Mouse (Mus musculus): ENCODE measurements around the gene Pde8b. TPM values are rescaled to one million over a fixed set of nuclear protein-coding genes. Genes with fewer than 3 reads are reported as not detected.
"Not testable (repeated sequence)": the region's sequence is repeated elsewhere in the genome, so short reads cannot be mapped to it uniquely, and the experiment has no call there.

Pde8b gene
- total RNA-seq, 1 experiment = 0.40 TPM

DNA sequence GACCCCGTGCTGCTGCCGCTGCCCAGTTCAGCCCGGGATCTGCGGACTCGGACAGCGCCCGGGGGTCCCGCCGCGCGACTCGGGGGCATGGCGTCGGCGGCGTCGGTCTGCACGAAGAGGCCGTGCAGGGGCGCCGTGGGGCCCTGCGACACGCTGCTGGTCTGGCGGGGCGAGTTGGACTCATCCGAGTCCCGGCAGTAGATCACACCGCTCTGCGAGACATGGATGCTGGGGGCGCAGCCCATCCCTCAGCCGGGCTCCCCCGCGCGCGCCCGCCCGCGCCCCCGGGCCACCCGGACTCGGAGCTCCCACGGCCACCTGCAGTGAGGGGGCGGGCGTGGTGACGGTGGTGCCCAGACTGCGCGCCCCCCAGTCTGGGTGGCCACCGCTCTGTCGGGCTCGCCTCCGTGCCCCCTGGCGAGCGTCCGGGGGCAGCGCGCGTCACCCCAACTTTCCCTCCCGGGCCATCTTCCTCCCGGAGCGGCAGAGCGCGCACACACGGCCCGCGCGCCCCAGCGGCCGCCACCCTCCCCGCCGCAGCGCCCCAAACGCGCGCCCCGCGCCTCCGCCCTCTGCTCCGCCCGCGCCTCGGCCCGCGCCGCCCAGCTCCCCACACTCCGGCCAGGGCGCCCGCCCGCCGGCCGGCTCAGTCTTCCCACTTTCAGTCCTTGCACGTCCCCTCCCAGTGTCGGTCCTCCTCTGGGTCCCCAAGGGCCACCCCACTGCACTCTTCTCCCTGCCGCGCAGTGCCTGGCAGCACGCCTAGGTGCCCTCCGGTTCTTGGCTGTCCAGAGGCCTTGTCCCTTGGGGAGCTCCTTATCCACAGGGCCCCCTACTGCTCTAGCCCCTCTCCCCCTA is 27.3 kb downstream of the Pde8b start:
- Histone ChIP-seq H3K36me3 (ENCODE audit: control insufficient read depth, insufficient read depth, low read length, poor library complexity, severe bottlenecking) (no peaks in the 10 kb centered on the region), H3K27ac (ENCODE audit: insufficient read depth, low read depth, low read length, poor library complexity, severe bottlenecking) (no peak overlapping the region), H3K4me1 (ENCODE audit: control insufficient read depth in 2 of 2, insufficient read depth in 2 of 2, low read length in 2 of 2, poor library complexity in 1 of 2) (peaks cover 0 to 3% of the 10 kb centered on the region in 2 experiments; a peak in 1 of 4 replicates), H3K9me3 (ENCODE audit: control insufficient read depth, insufficient read depth, low read depth, low read length) (no peaks in the 10 kb centered on the region), H3K4me3 (ENCODE audit: insufficient read depth in 1 of 2, low read depth in 1 of 2, low read length in 2 of 2, poor library complexity in 1 of 2, severe bottlenecking in 1 of 2) (peak overlapping the region; percentile 68 to 93), H3K9ac (ENCODE audit: insufficient read depth, low read depth, low read length, poor library complexity, severe bottlenecking) (peak overlapping the region; percentile 75)
- TF ChIP-seq ZC3H11A (IDR thresholded peaks at IDR 0.05; ENCODE audit: borderline replicate concordance, low read depth, low read length) (no peak), ZNF384 (IDR thresholded peaks at IDR 0.05; ENCODE audit: low read depth, low read length) (no peak), CHD2 (IDR thresholded peaks at IDR 0.05; ENCODE audit: low read depth, low read length) (no peak), HCFC1 (IDR thresholded peaks at IDR 0.05; ENCODE audit: borderline replicate concordance, insufficient read depth, low read length) (no peak), MAFK (IDR thresholded peaks at IDR 0.05; ENCODE audit: insufficient read depth, low read depth, low read length) (no peak)
- no peak for DNase-seq (ENCODE audit: low read depth, low spot score)
- in situ Hi-C loops (cut with MboI; ENCODE audit: low sequenced_read_pairs in 2 of 2, unreplicated experiment in 2 of 2) = no loop called here

DNA sequence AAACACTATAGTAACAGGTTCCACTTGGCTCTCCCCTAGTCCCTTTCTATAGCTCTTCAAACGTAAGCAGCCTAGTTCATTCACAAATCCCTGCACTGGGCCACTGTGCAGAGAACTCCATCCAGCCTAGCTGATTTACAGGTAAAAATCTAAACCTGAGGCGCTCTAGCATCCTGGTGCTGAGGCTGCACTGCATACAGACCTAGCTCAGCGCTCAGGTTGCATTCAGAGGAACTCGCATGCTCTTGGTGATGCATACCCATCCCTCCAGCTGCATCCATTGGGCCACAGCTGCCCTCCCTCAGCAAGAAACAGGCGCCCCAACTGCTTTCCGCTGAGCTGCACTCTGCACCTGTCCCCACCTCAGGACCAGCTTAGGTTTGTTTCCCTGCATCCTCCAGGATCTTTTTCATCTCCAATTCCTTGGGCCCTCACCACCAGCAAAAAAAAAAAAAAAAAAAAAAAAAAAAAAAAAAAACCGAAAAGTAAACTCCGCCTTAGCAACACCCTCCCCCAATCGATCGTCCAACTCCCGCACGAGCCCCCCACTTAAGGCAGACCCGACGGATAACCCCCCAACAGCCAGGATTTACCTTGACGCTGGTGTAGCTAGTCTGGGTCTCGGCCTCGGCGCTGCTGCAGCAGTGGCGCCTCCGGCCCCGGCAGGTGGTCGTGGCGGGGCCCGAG is 28.1 kb downstream of the Pde8b start:
- Histone ChIP-seq H3K9ac (ENCODE audit: insufficient read depth, low read depth, low read length, poor library complexity, severe bottlenecking) (peak overlapping the region; percentile 75), H3K9me3 (ENCODE audit: control insufficient read depth, insufficient read depth, low read depth, low read length) (no peaks in the 10 kb centered on the region), H3K4me3 (ENCODE audit: insufficient read depth in 1 of 2, low read depth in 1 of 2, low read length in 2 of 2, poor library complexity in 1 of 2, severe bottlenecking in 1 of 2) (peak overlapping the region; percentile 68 to 93), H3K27ac (ENCODE audit: insufficient read depth, low read depth, low read length, poor library complexity, severe bottlenecking) (no peak overlapping the region), H3K4me1 (ENCODE audit: control insufficient read depth in 2 of 2, insufficient read depth in 2 of 2, low read length in 2 of 2, poor library complexity in 1 of 2) (peaks cover 0 to 3% of the 10 kb centered on the region in 2 experiments; a peak in 1 of 4 replicates), H3K36me3 (ENCODE audit: control insufficient read depth, insufficient read depth, low read length, poor library complexity, severe bottlenecking) (no peaks in the 10 kb centered on the region)
- in situ Hi-C loops (cut with MboI; ENCODE audit: low sequenced_read_pairs in 2 of 2, unreplicated experiment in 2 of 2) = no loop called here
- TF ChIP-seq ZNF384 (IDR thresholded peaks at IDR 0.05; ENCODE audit: low read depth, low read length) = peak; percentile 94
- TF ChIP-seq HCFC1 (IDR thresholded peaks at IDR 0.05; ENCODE audit: borderline replicate concordance, insufficient read depth, low read length) = no peak
- TF ChIP-seq CHD2 (IDR thresholded peaks at IDR 0.05; ENCODE audit: low read depth, low read length) = no peak
- DNase-seq (ENCODE audit: low read depth, low spot score) = no peak

DNA sequence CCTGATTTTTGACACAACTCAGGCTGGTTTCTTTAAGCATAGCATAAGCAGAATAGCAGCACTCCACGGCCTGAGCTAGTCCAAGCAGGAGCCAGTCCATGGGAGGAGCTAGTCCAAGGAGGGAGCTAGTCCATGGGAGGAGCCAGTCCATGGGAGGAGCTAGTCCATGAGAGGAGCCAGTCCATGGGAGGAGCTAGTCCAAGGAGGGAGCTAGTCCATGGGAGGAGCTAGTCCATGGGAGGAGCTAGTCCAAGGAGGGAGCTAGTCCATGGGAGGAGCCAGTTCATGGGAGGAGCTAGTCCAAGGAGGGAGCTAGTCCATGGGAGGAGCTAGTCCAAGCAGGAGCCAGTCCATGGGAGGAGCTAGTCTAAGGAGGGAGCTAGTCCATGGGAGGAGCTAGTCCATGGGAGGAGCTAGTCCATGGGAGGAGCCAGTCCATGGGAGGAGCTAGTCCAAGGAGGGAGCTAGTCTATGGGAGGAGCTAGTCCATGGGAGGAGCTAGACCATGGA is 34.4 kb downstream of the Pde8b start:
- H3K4me1 ChIP-seq (ENCODE audit: control insufficient read depth in 2 of 2, insufficient read depth in 2 of 2, low read length in 2 of 2, poor library complexity in 1 of 2); H3K27ac ChIP-seq (ENCODE audit: insufficient read depth, low read depth, low read length, poor library complexity, severe bottlenecking); H3K36me3 ChIP-seq (ENCODE audit: control insufficient read depth, insufficient read depth, low read length, poor library complexity, severe bottlenecking); in situ Hi-C loops (cut with MboI; ENCODE audit: low sequenced_read_pairs in 2 of 2, unreplicated experiment in 2 of 2); H3K9ac ChIP-seq (ENCODE audit: insufficient read depth, low read depth, low read length, poor library complexity, severe bottlenecking); H3K9me3 ChIP-seq (ENCODE audit: control insufficient read depth, insufficient read depth, low read depth, low read length): not testable (repeated sequence)
- DNase-seq (ENCODE audit: low read depth, low spot score) = peak; percentile 96
- peak overlapping the region in 1 of 2 experiments; percentile 49; a peak in 2 of 4 replicates for H3K4me3 ChIP-seq (ENCODE audit: insufficient read depth in 1 of 2, low read depth in 1 of 2, low read length in 2 of 2, poor library complexity in 1 of 2, severe bottlenecking in 1 of 2)

- DNase-seq (ENCODE audit: low read depth, low spot score) = no peak
- H3K9ac ChIP-seq (ENCODE audit: insufficient read depth, low read depth, low read length, poor library complexity, severe bottlenecking) = no peak overlapping the region
- H3K4me1 ChIP-seq (ENCODE audit: control insufficient read depth in 2 of 2, insufficient read depth in 2 of 2, low read length in 2 of 2, poor library complexity in 1 of 2) = peaks cover 3 to 6% of the 10 kb centered on the region in 2 experiments; a peak in 3 of 4 replicates
- no peak overlapping the region for H3K27ac ChIP-seq (ENCODE audit: insufficient read depth, low read depth, low read length, poor library complexity, severe bottlenecking)
- in situ Hi-C loops (cut with MboI; ENCODE audit: low sequenced_read_pairs in 2 of 2, unreplicated experiment in 2 of 2) = no loop called here
- H3K9me3 ChIP-seq (ENCODE audit: control insufficient read depth, insufficient read depth, low read depth, low read length) = no peaks in the 10 kb centered on the region
- H3K4me3 ChIP-seq (ENCODE audit: insufficient read depth in 1 of 2, low read depth in 1 of 2, low read length in 2 of 2, poor library complexity in 1 of 2, severe bottlenecking in 1 of 2) = no peak overlapping the region
- TF ChIP-seq MAFK (IDR thresholded peaks at IDR 0.05; ENCODE audit: insufficient read depth, low read depth, low read length) = no peak
- no peak for TF ChIP-seq ZC3H11A (IDR thresholded peaks at IDR 0.05; ENCODE audit: borderline replicate concordance, low read depth, low read length)
- TF ChIP-seq ZNF384 (IDR thresholded peaks at IDR 0.05; ENCODE audit: low read depth, low read length) = no peak
- no peak for TF ChIP-seq HCFC1 (IDR thresholded peaks at IDR 0.05; ENCODE audit: borderline replicate concordance, insufficient read depth, low read length)
- TF ChIP-seq CHD2 (IDR thresholded peaks at IDR 0.05; ENCODE audit: low read depth, low read length) = no peak
- no peaks in the 10 kb centered on the region for H3K36me3 ChIP-seq (ENCODE audit: control insufficient read depth, insufficient read depth, low read length, poor library complexity, severe bottlenecking)
Measured at GRCm38 (mm10) chr13:95212320-95212719, 37.8 kb downstream of the Pde8b start.

- H3K36me3 ChIP-seq (ENCODE audit: control insufficient read depth, insufficient read depth, low read length, poor library complexity, severe bottlenecking); in situ Hi-C loops (cut with MboI; ENCODE audit: low sequenced_read_pairs in 2 of 2, unreplicated experiment in 2 of 2); H3K9me3 ChIP-seq (ENCODE audit: control insufficient read depth, insufficient read depth, low read depth, low read length); DNase-seq (ENCODE audit: low read depth, low spot score); H3K4me3 ChIP-seq (ENCODE audit: insufficient read depth in 1 of 2, low read depth in 1 of 2, low read length in 2 of 2, poor library complexity in 1 of 2, severe bottlenecking in 1 of 2); H3K27ac ChIP-seq (ENCODE audit: insufficient read depth, low read depth, low read length, poor library complexity, severe bottlenecking); H3K4me1 ChIP-seq (ENCODE audit: control insufficient read depth in 2 of 2, insufficient read depth in 2 of 2, low read length in 2 of 2, poor library complexity in 1 of 2); H3K9ac ChIP-seq (ENCODE audit: insufficient read depth, low read depth, low read length, poor library complexity, severe bottlenecking): not testable (repeated sequence)
Measured at GRCm38 (mm10) chr13:95207301-95207700, 42.8 kb downstream of the Pde8b start.
